Mouse (Mus musculus): ENCODE measurements at regions not wholly inside any gene's neighbourhood (a gene's known extent, or its start where the extent isn't known, plus 50 kb on each side); places are given as distances from the start of the nearest gene placed in this dataset.
"Not testable (repeated sequence)": the region's sequence is repeated elsewhere in the genome, so short reads cannot be mapped to it uniquely, and the experiment has no call there.

DNA sequence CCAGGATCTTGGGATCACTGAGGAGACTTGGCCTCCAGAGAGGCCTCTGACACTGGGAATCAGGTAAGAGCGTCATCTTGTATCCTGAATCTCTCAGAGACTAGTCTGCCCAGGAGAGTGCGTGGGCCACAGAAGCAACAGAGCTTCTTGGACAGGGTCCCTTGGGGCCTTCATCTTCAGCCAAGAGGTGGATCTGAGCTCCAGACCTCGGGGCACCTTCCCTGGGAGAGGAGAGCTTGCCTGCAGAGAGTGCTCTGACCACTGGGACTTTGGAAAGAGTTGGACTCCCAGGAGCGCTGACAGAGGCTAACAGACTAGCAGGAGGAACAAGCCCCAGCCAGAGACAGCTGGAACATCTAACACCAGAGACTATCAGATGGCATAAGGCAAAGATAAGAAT, 73.9 kb upstream of the Gm15319 start:
- peak; percentile 27 to 29 for DNase-seq

- DNase-seq: peak in 1 of 2 experiments; percentile 26
Measured at GRCm38 (mm10) chr8:20433236-20433635, 70.2 kb upstream of the Gm15319 start.

DNA sequence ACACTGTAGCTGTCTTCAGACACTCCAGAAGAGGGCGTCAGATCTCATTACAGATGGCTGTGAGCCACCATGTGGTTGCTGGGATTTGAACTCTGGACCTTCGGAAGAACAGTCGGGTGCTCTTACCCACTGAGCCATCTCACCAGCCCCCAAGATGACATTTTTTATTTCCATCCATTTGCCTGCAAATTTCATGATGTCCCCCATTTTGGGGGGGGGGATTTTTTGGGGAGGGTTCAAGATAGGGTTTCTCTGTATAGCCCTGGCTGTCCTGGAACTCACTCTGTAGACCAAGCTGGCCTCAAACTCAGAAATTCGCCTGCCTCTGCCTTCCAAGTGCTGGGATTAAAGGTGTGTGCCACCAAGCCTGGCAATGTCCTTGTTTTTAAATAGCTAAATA, 66.5 kb upstream of the Gm15319 start:
- DNase-seq: not testable (repeated sequence)

- not testable (repeated sequence) for DNase-seq
Measured at GRCm38 (mm10) chr8:20424903-20425222, 61.9 kb upstream of the Gm15319 start.

- DNase-seq: peak; percentile 95 to 97
Measured at GRCm38 (mm10) chr8:20424104-20424902, 61.3 kb upstream of the Gm15319 start.

DNA sequence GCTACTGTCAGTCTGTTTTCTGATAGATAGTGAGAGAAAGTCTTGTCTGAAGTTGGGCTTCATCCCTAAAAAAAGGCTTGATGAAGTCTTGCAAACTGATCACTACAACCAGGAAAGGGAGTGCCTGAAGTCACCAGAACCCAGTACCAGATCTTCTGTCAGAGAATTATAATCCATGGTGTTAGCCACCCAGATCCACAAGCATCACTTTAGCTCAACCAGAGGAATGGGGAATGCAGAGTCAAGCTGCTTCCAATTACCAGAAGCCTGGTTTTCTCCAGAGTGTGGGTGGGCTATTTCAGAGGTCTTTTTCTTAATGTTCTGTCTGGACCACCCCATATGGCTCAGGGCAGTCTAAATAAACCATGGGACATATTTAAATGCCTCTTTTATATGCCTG, 57.8 kb upstream of the Gm15319 start:
- DNase-seq: not testable (repeated sequence)
